15 mouse cellular contexts compared by ENCODE assay signal in genomic region chr7:130600074-130600473, GRCm38 (mm10).
"Had no signal": no experiment of that assay in that cellular context is flagged by ENCODE, and none has a peak within 500 bp of the region (broad histone marks: within the 10 kb centered on the region; RNA-seq: fewer than 3 reads in every experiment).

No protein-coding gene starts in this region.

- ATAC-seq: midbrain, embryonic 13.5 days had no signal

- H3K27me3 ChIP-seq: limb, embryonic 15.5 days; liver, embryonic 13.5 days; midbrain, embryonic 13.5 days had no signal

- H3K27ac ChIP-seq: kidney, postnatal 0 days; layer of hippocampus, adult 2 months; limb, embryonic 12.5 days; limb, embryonic 15.5 days; liver, embryonic 13.5 days; macrophage; midbrain, embryonic 13.5 days had no signal

- H3K9me3 ChIP-seq: limb, embryonic 12.5 days; limb, embryonic 15.5 days; liver, embryonic 13.5 days; midbrain, embryonic 13.5 days had no signal

- H3K4me3 ChIP-seq: layer of hippocampus, adult 2 months; limb, embryonic 12.5 days; limb, embryonic 15.5 days; liver, embryonic 13.5 days; midbrain, embryonic 13.5 days had no signal

- H3K4me1 ChIP-seq: limb, embryonic 15.5 days; liver, embryonic 13.5 days had no signal

- DNase-seq: kidney, adult 2 months; kidney, postnatal 25 days; layer of hippocampus, adult 9-11 months; left cerebral cortex, postnatal 4 days; liver, embryonic 13.5 days; lung, embryonic 14.5 days; thymus, adult 2 months; thymus, postnatal 14 days; thymus, postnatal 4 days had no signal

- H3K9ac ChIP-seq: limb, embryonic 12.5 days; limb, embryonic 15.5 days; liver, embryonic 13.5 days; lung, embryonic 14.5 days; midbrain, embryonic 13.5 days had no signal

- H3K4me2 ChIP-seq: limb, embryonic 12.5 days; limb, embryonic 15.5 days; liver, embryonic 13.5 days; lung, embryonic 14.5 days; midbrain, embryonic 13.5 days had no signal

- H3K36me3 ChIP-seq: limb, embryonic 12.5 days; limb, embryonic 15.5 days; liver, embryonic 13.5 days; midbrain, embryonic 13.5 days had no signal
